In the genomic region with DNA sequence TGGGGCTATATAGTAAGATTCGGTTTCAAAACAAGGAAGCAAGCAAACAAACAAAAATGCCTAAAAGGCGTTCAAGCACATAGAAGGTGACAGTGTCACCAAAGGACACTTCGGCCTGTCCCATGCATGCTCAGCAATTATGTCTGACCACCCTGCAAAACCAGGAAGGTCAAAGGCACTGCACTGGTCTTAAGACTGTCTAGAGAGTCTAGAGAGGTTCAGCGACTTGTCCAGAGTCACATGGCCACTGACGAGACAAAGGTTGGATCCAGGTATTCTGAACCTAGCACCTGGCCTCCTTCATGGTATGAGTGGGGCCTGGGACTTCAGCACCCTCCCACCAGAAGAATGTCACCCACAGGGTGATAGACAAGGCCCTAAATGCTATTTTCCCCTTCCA, we compare ENCODE assay signal across 21 mouse cellular contexts. TPM values are rescaled to one million over a fixed set of nuclear protein-coding genes. Genes with fewer than 3 reads are reported as not detected.
A peak's percentile ranks its signal among the peaks of the same experiment; 100 is the strongest.
DNase-seq lines count a peak whose midpoint lies in the region; ATAC-seq and TF ChIP-seq lines count a peak whose summit lies in the region.
"Had no signal": no experiment of that assay in that cellular context is flagged by ENCODE, and none has a peak within 500 bp of the region (broad histone marks: within the 10 kb centered on the region; RNA-seq: fewer than 3 reads in every experiment).

No protein-coding gene starts in this region.

- H3K4me1 ChIP-seq in kidney, adult 2 months (ENCODE audit: control insufficient read depth, insufficient read depth, low read length) = peaks cover 30% of the 10 kb centered on the region
- peaks cover 78% of the 10 kb centered on the region for H3K4me1 ChIP-seq in midbrain, embryonic 10.5 days
- peaks cover 54% of the 10 kb centered on the region for H3K4me1 ChIP-seq in midbrain, embryonic 15.5 days
- H3K4me1 ChIP-seq in embryonic facial prominence, embryonic 11.5 days (ENCODE audit: control insufficient read depth, insufficient read depth, low read length) = peaks cover 24% of the 10 kb centered on the region
- H3K4me1 ChIP-seq in limb, embryonic 14.5 days (ENCODE audit: control insufficient read depth, insufficient read depth, low read length) = peaks cover 58% of the 10 kb centered on the region

- no peak overlapping the region for H3K4me2 ChIP-seq in midbrain, embryonic 15.5 days
- no peak overlapping the region for H3K4me2 ChIP-seq in embryonic facial prominence, embryonic 11.5 days (ENCODE audit: low read depth, low read length)
- no peak overlapping the region for H3K4me2 ChIP-seq in limb, embryonic 14.5 days (replicated peaks; ENCODE audit: low read depth, low read length, severe bottlenecking)
- H3K4me2 ChIP-seq: forebrain, embryonic 15.5 days had no signal

- no peak overlapping the region for H3K9ac ChIP-seq in midbrain, embryonic 15.5 days
- 0 out of 2 replicates have a peak overlapping the region, but pooled peaks have one; percentile 8 for H3K9ac ChIP-seq in embryonic facial prominence, embryonic 11.5 days (replicated peaks; ENCODE audit: low read length)
- no peak overlapping the region for H3K9ac ChIP-seq in limb, embryonic 14.5 days (ENCODE audit: low read depth, low read length, severe bottlenecking)
- H3K9ac ChIP-seq: forebrain, embryonic 15.5 days; hindbrain, embryonic 13.5 days had no signal

- TF ChIP-seq POLR2A in kidney, adult 2 months (IDR thresholded peaks at IDR 0.05; ENCODE audit: low read depth, low read length) = no peak
- no peak for TF ChIP-seq POLR2A in limb, embryonic 14.5 days (IDR thresholded peaks at IDR 0.05; ENCODE audit: borderline replicate concordance, extremely low read depth, insufficient read depth, insufficient read length)

- H3K36me3 ChIP-seq in kidney, adult 2 months (ENCODE audit: control insufficient read depth, insufficient read depth, low read length) = no peaks in the 10 kb centered on the region
- H3K36me3 ChIP-seq in midbrain, embryonic 10.5 days = peaks cover 12% of the 10 kb centered on the region
- 0 out of 2 replicates have a peak, but pooled peaks cover 2% of the 10 kb centered on the region for H3K36me3 ChIP-seq in midbrain, embryonic 15.5 days (replicated peaks)
- H3K36me3 ChIP-seq in embryonic facial prominence, embryonic 11.5 days (replicated peaks; ENCODE audit: control insufficient read depth, insufficient read depth, low read depth, low read length) = peaks cover 4% of the 10 kb centered on the region; the same call in 1 of the 2 replicates
- peaks cover 9% of the 10 kb centered on the region for H3K36me3 ChIP-seq in limb, embryonic 14.5 days (ENCODE audit: control insufficient read depth, insufficient read depth, low read length)
- H3K36me3 ChIP-seq: forebrain, embryonic 15.5 days had no signal

- H3K27me3 ChIP-seq in kidney, adult 2 months (replicated peaks; ENCODE audit: control insufficient read depth, insufficient read depth, low read length) = no peaks in the 10 kb centered on the region
- no peaks in the 10 kb centered on the region for H3K27me3 ChIP-seq in midbrain, embryonic 10.5 days (ENCODE audit: low read depth, poor library complexity, severe bottlenecking)
- no peaks in the 10 kb centered on the region for H3K27me3 ChIP-seq in midbrain, embryonic 15.5 days (replicated peaks)
- H3K27me3 ChIP-seq in embryonic facial prominence, embryonic 11.5 days (ENCODE audit: control insufficient read depth, insufficient read depth, low read length) = no peaks in the 10 kb centered on the region
- H3K27me3 ChIP-seq in limb, embryonic 14.5 days (ENCODE audit: control insufficient read depth, insufficient read depth, low read length) = no peaks in the 10 kb centered on the region
- H3K27me3 ChIP-seq: CH12.LX; forebrain, embryonic 15.5 days; hindbrain, embryonic 13.5 days; Patski had no signal

- 60% methylated on average over 5 of the region's 5 CpGs for WGBS in kidney, adult 2 months
- WGBS in midbrain, embryonic 10.5 days = 81% methylated on average over 5 of the region's 5 CpGs
- 83% methylated on average over 5 of the region's 5 CpGs for WGBS in midbrain, embryonic 15.5 days
- WGBS in embryonic facial prominence, embryonic 11.5 days = 66% methylated on average over 5 of the region's 5 CpGs
- 82% methylated on average over 5 of the region's 5 CpGs for WGBS in limb, embryonic 14.5 days

- H3K4me3 ChIP-seq in kidney, adult 2 months (ENCODE audit: insufficient read depth, low read depth, low read length) = no peak overlapping the region
- no peak overlapping the region for H3K4me3 ChIP-seq in midbrain, embryonic 10.5 days
- no peak overlapping the region for H3K4me3 ChIP-seq in midbrain, embryonic 15.5 days
- no peak overlapping the region for H3K4me3 ChIP-seq in embryonic facial prominence, embryonic 11.5 days (ENCODE audit: low read depth, low read length)
- H3K4me3 ChIP-seq in limb, embryonic 14.5 days (replicated peaks; ENCODE audit: low read length) = no peak overlapping the region
- H3K4me3 ChIP-seq: forebrain, embryonic 15.5 days; heart, embryonic 10.5 days; hindbrain, embryonic 13.5 days had no signal

- TF ChIP-seq CTCF in kidney, adult 2 months (conservative IDR thresholded peaks at IDR 0.05; ENCODE audit: insufficient read depth, insufficient read length, low read depth, low read length) = no peak

- H3K27ac ChIP-seq in kidney, adult 2 months (ENCODE audit: insufficient read depth, low read depth, low read length) = 0 out of 2 replicates have a peak overlapping the region, but pooled peaks have one; percentile 33
- peak overlapping the region; percentile 78; the same call in 1 of the 2 replicates for H3K27ac ChIP-seq in midbrain, embryonic 10.5 days (replicated peaks)
- H3K27ac ChIP-seq in midbrain, embryonic 15.5 days = no peak overlapping the region
- no peak overlapping the region for H3K27ac ChIP-seq in embryonic facial prominence, embryonic 11.5 days (replicated peaks; ENCODE audit: low read depth, low read length)
- H3K27ac ChIP-seq in limb, embryonic 14.5 days (replicated peaks; ENCODE audit: low read depth, low read length) = 0 out of 2 replicates have a peak overlapping the region, but pooled peaks have one; percentile 73
- H3K27ac ChIP-seq: forebrain, embryonic 15.5 days had no signal

- ATAC-seq in midbrain, embryonic 15.5 days (replicated peaks) = no peak
- ATAC-seq in embryonic facial prominence, embryonic 11.5 days (replicated peaks; ENCODE audit: insufficient number of reproducible peaks, low FRiP score, low TSS enrichment, low read depth) = no peak
- no peak for ATAC-seq in limb, embryonic 14.5 days (ENCODE audit: low FRiP score, low read depth)
- ATAC-seq: forebrain, embryonic 15.5 days; Patski had no signal

- no peaks in the 10 kb centered on the region for H3K9me3 ChIP-seq in midbrain, embryonic 10.5 days (replicated peaks)
- no peaks in the 10 kb centered on the region for H3K9me3 ChIP-seq in midbrain, embryonic 15.5 days
- H3K9me3 ChIP-seq in embryonic facial prominence, embryonic 11.5 days (replicated peaks; ENCODE audit: control insufficient read depth, low read length) = no peaks in the 10 kb centered on the region
- H3K9me3 ChIP-seq in limb, embryonic 14.5 days (ENCODE audit: control insufficient read depth, low read length) = no peaks in the 10 kb centered on the region
- H3K9me3 ChIP-seq: forebrain, embryonic 15.5 days; heart, embryonic 10.5 days; hindbrain, embryonic 13.5 days had no signal

- DNase-seq in kidney, adult 2 months = peak; percentile 51
- DNase-seq in kidney, postnatal 25 days = no peak
- no peak for DNase-seq in midbrain, embryonic 10.5 days (ENCODE audit: low spot score)
- no peak for DNase-seq in embryonic facial prominence, embryonic 11.5 days (ENCODE audit: low spot score)
- no peak for DNase-seq in limb, embryonic 14.5 days (ENCODE audit: low spot score)
- DNase-seq in heart, adult 18-20 months = no peak
- no peak for DNase-seq in kidney, postnatal 14 days
- DNase-seq: adrenal gland, adult 2 months; adrenal gland, postnatal 25 days; cerebellum, adult 2 months; cerebellum, postnatal 25 days; gastrocnemius, postnatal 36 days; heart, adult 11 months; heart, postnatal 10 days; heart, postnatal 4 days had no signal

RNA-seq across cellular contexts. Expression of gene Tsku, which starts 3.8 kb away (rescaled TPM):
- polyA plus RNA-seq in kidney, adult 2 months (2012; rRNA removed) = 9.5 and 13.1 TPM in 2 replicates
- polyA plus RNA-seq in midbrain, embryonic 10.5 days (2016; fragmentation: Nextera tagmentation; extraction: Ambion mirVana) = 7.7 and 10.0 TPM in 2 replicates
- 8.5 and 8.9 TPM in 2 replicates for polyA plus RNA-seq in midbrain, embryonic 15.5 days (2015; fragmentation: Nextera tagmentation; extraction: Ambion mirVana)
- polyA plus RNA-seq in embryonic facial prominence, embryonic 11.5 days (2014; fragmentation: Nextera tagmentation; extraction: Ambion mirVana) = 13.6 and 14.5 TPM in 2 replicates
- polyA plus RNA-seq in limb, embryonic 14.5 days (2012; rRNA removed) = 44.0 and 61.0 TPM in 2 replicates
- 28.6 and 31.4 TPM in 2 replicates for polyA plus RNA-seq in limb, embryonic 14.5 days (2014; fragmentation: Nextera tagmentation; extraction: Ambion mirVana)
- total RNA-seq in heart, adult 18-20 months (2021) = 1 to 10 TPM; 2.3 TPM

RNA-seq across cellular contexts. Expression of gene Acer3, which starts 36.3 kb away (rescaled TPM):
- 8.1 and 11.9 TPM in 2 replicates for polyA plus RNA-seq in kidney, adult 2 months (2012; rRNA removed)
- polyA plus RNA-seq in midbrain, embryonic 10.5 days (2016; fragmentation: Nextera tagmentation; extraction: Ambion mirVana) = 19.4 and 19.5 TPM in 2 replicates
- polyA plus RNA-seq in midbrain, embryonic 15.5 days (2015; fragmentation: Nextera tagmentation; extraction: Ambion mirVana) = 18.3 and 18.8 TPM in 2 replicates
- polyA plus RNA-seq in embryonic facial prominence, embryonic 11.5 days (2014; fragmentation: Nextera tagmentation; extraction: Ambion mirVana) = 18.7 and 21.5 TPM in 2 replicates
- polyA plus RNA-seq in limb, embryonic 14.5 days (2012; rRNA removed) = 22.6 and 23.6 TPM in 2 replicates
- 35.7 and 37.9 TPM in 2 replicates for polyA plus RNA-seq in limb, embryonic 14.5 days (2014; fragmentation: Nextera tagmentation; extraction: Ambion mirVana)
- total RNA-seq in heart, adult 18-20 months (2021) = 10 to 100 TPM; 10.1 to 11.7 TPM

Comparison
In these comparisons a context has a peak if more than half of its experiments do, and no peak if none do; other contexts are left out.
1. H3K27ac ChIP-seq: peak in kidney, adult 2 months (single experiment), midbrain, embryonic 10.5 days (single experiment) and limb, embryonic 14.5 days (single experiment); none in midbrain, embryonic 15.5 days (single experiment) and embryonic facial prominence, embryonic 11.5 days (single experiment).